Mouse (Mus musculus) gastrocnemius, adult 2 months (tissue): Measurements from ENCODE around the gene 4931423N10Rik. TPM values are rescaled to one million over a fixed set of nuclear protein-coding genes. Genes with fewer than 3 reads are reported as not detected.
A peak's percentile ranks its signal among the peaks of the same experiment; 100 is the strongest.
"Not testable (repeated sequence)": the region's sequence is repeated elsewhere in the genome, so short reads cannot be mapped to it uniquely, and the experiment has no call there.

Experiments
- DNase-seq: peaks from one replicate; pipeline ENCODE4 v3.0.0; 2022
- H3K27ac ChIP-seq: fragments of 200-600 bp; 2 replicates; pipeline ENCODE4 v1.8.1; 2022; ENCODE audit warnings: mild to moderate bottlenecking
- H3K4me3 ChIP-seq: fragments of 200-600 bp; 2 replicates; pipeline ENCODE4 v1.8.1; 2022; ENCODE audit warnings: mild to moderate bottlenecking, moderate library complexity
- CTCF ChIP-seq: fragments of 200-600 bp; IDR thresholded peaks from 2 replicates; pipeline ENCODE4 v1.8.1; 2022; ENCODE audit warnings: antibody characterized with exemption, mild to moderate bottlenecking, moderate library complexity
- intact Hi-C: fragments of 180-260 bp; cut with DNase I; formaldehyde crosslinking; loops from one replicate; pipeline ENCODE4 v1.15.1; 2025
- long read RNA-seq, 2 experiments: library from polyadenylated mRNA; stranded (forward); transcript quantifications; one replicate each; pipeline ENCODE4 v2.0.0; 2021
- total RNA-seq, 2 experiments: library from RNA; stranded (reverse); gene quantifications; 2 replicates each; pipeline ENCODE4 v1.2.3; 2021

4931423N10Rik gene
- total RNA-seq = not detected
- long read RNA-seq, experiment 1 = 0 reads
- long read RNA-seq, experiment 2 = 0 reads

- Histone ChIP-seq H3K4me3 (no peak within 1 kb of the TSS), H3K27ac (no peak within 1 kb of the TSS)
- no peak for DNase-seq
- intact Hi-C loops = no loop called here
- TF ChIP-seq CTCF = peak; percentile 14; the same call in 1 of the 2 replicates
Observed at GRCm38 (mm10) chr2:23207070-23207526, at the start of gene 4931423N10Rik. 4931423N10Rik (plus strand) TSS chr2:23207476.

GRCm38 (mm10) chr2:23172305-23172704, 35.0 kb upstream of the 4931423N10Rik start:
- TF ChIP-seq CTCF = no peak
- Histone ChIP-seq H3K4me3 (no peak overlapping the region), H3K27ac (no peak overlapping the region)
- no peak for DNase-seq
- intact Hi-C loops = no loop called here

- intact Hi-C loops = no loop called here
Observed at GRCm38 (mm10) chr2:23194366-23194765, 12.9 kb upstream of the 4931423N10Rik start.

GRCm38 (mm10) chr2:23201034-23201433, 6.2 kb upstream of the 4931423N10Rik start:
- H3K27ac ChIP-seq = no peak overlapping the region
- intact Hi-C loops = no loop called here
- TF ChIP-seq CTCF = no peak
- no peak for DNase-seq
- no peak overlapping the region for H3K4me3 ChIP-seq

More at GRCm38 (mm10) chr2:23194366-23194765, 12.9 kb upstream of the 4931423N10Rik start:
- Histone ChIP-seq H3K4me3 (no peak overlapping the region), H3K27ac (no peak overlapping the region)
- TF ChIP-seq CTCF = no peak
- DNase-seq = no peak

GRCm38 (mm10) chr2:23202900-23203670, 4.2 kb upstream of the 4931423N10Rik start:
- TF ChIP-seq CTCF = no peak
- intact Hi-C loops = no loop called here
- Histone ChIP-seq H3K27ac (no peak overlapping the region), H3K4me3 (no peak overlapping the region)
- DNase-seq = no peak

- no peak overlapping the region for H3K4me3 ChIP-seq
- no peak overlapping the region for H3K27ac ChIP-seq
- TF ChIP-seq CTCF = no peak
- no peak for DNase-seq
- intact Hi-C loops = no loop called here
Observed at GRCm38 (mm10) chr2:23213661-23214060, 6.4 kb downstream of the 4931423N10Rik start.

GRCm38 (mm10) chr2:23225199-23225598, 17.9 kb downstream of the 4931423N10Rik start:
- H3K27ac ChIP-seq = no peak overlapping the region
- no peak for DNase-seq
- H3K4me3 ChIP-seq = no peak overlapping the region
- no peak for TF ChIP-seq CTCF
- intact Hi-C loops = no loop called here

GRCm38 (mm10) chr2:23228463-23228862, 21.2 kb downstream of the 4931423N10Rik start:
- H3K27ac ChIP-seq = no peak overlapping the region
- no peak overlapping the region for H3K4me3 ChIP-seq
- DNase-seq = no peak
- intact Hi-C loops = no loop called here
- no peak for TF ChIP-seq CTCF

- Histone ChIP-seq H3K4me3 (peak overlapping the region; percentile 65), H3K27ac (no peak overlapping the region)
- TF ChIP-seq CTCF = no peak
- peak; percentile 27 for DNase-seq
- intact Hi-C loops = no loop called here
Observed at GRCm38 (mm10) chr2:23234065-23234773, 26.9 kb downstream of the 4931423N10Rik start.

GRCm38 (mm10) chr2:23290991-23291390, 83.7 kb downstream of the 4931423N10Rik start:
- intact Hi-C loops, DNase-seq: not testable (repeated sequence)

GRCm38 (mm10) chr2:23314869-23315268, 107.6 kb downstream of the 4931423N10Rik start:
- intact Hi-C loops = no loop called here
- Histone ChIP-seq H3K27ac (no peak overlapping the region), H3K4me3 (no peak overlapping the region)
- TF ChIP-seq CTCF = 0 out of 2 replicates have a peak, but pooled peaks have one; percentile 5
- DNase-seq = no peak

More at GRCm38 (mm10) chr2:23290991-23291390, 83.7 kb downstream of the 4931423N10Rik start:
- not testable (repeated sequence) for H3K27ac ChIP-seq, H3K4me3 ChIP-seq

Other genes starting within 250 kb of the 4931423N10Rik start
- 10 to 100 TPM; 17.3 to 18.9 TPM for gene Abi1, start 167.2 kb upstream of the 4931423N10Rik start, total RNA-seq
- gene Acbd5, start 139.3 kb upstream of the 4931423N10Rik start, total RNA-seq = 10 to 100 TPM; 27.1 to 31.4 TPM
- under 1 TPM; 0.36 TPM for gene Mastl, start 51.5 kb upstream of the 4931423N10Rik start, total RNA-seq
- gene Yme1l1, start 51.1 kb upstream of the 4931423N10Rik start, total RNA-seq = 10 to 100 TPM; 56.8 to 68.1 TPM
- gene Nxph2, start 113.8 kb downstream of the 4931423N10Rik start, total RNA-seq = not detected